Mouse (Mus musculus) T-cell, adult 66 days (primary cell): ENCODE data around the gene Amot. TPM values are rescaled to one million over a fixed set of nuclear protein-coding genes. Genes with fewer than 3 reads are reported as not detected.

Experiments
- total RNA-seq, 2 experiments: library from RNA; stranded (reverse); gene quantifications; 3 replicates in 1 of 2; 4 replicates in 1 of 2; pipeline ENCODE4 v1.2.4; 2023

Amot gene
- total RNA-seq: under 1 TPM; 0.33 to 0.44 TPM

GRCm38 (mm10) chrX:145504717-145505415, at the start of gene Amot:
Gene Amot (minus strand): TSS chrX:145505181.

Other genes with a start within 250 kb of the Amot start
- 1 to 10 TPM in 1 of 2 experiments, under 1 TPM in 1; 0.61 to 1.2 TPM for gene Lhfpl1, start 156.1 kb downstream of the Amot start, total RNA-seq